Mouse (Mus musculus): ENCODE results near the gene Cldn14. TPM values are rescaled to one million over a fixed set of nuclear protein-coding genes. Genes with fewer than 3 reads are reported as not detected.

Gene Cldn14
- polyA plus RNA-seq, 2 experiments: 1.0 to 1.2 TPM

DNA sequence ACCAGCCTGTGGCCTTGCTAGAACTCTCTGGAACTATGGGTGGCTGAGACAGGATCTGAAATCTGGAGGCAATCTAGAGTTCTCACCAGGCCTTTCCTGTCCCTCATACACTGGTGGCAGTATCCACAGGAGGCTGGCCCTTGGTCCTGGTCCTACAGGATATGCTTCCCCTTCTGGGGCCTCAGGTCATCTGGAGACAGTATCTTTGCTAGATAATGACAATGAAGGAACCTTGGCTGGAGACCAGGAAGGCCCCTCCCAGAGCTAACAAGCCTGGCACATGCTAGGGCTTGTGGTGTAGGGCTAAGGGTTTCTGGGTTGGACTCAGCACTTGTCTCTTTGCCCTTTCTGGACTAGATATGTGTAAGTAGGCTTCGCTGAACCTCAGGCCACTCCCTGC lies 35.2 kb upstream of the Cldn14 start:
- Histone ChIP-seq H3K9ac (replicated peaks) (no peak overlapping the region), H3K4me2 (ENCODE audit: low read depth) (no peak overlapping the region), H3K4me3 (ENCODE audit: insufficient read depth in 1 of 2, low read depth in 2 of 2, low read length in 2 of 2) (no peak overlapping the region), H3K4me1 (replicated peaks; ENCODE audit: control insufficient read depth in 2 of 2, insufficient read depth in 2 of 2, low read length in 1 of 2) (no peaks in the 10 kb centered on the region), H3K27ac (no peak overlapping the region), H3K27me3 (ENCODE audit: control insufficient read depth, insufficient read depth, low read length) (peaks cover 2% of the 10 kb centered on the region), H3K36me3 (replicated peaks; ENCODE audit: control insufficient read depth, insufficient read depth, low read depth) (no peaks in the 10 kb centered on the region), H3K9me3 (ENCODE audit: control insufficient read depth, low read length) (no peaks in the 10 kb centered on the region)
- ATAC-seq (ENCODE audit: insufficient read depth): no peak
- 65% methylated on average over 1 of the region's 1 CpGs for WGBS (ENCODE audit: insufficient replicate concordance)
- DNase-seq (ENCODE audit: low read depth in 3 of 3, low spot score in 3 of 3): no peak
- TF ChIP-seq CTCF (IDR thresholded peaks at IDR 0.05; ENCODE audit: low read depth): no peak
- TF ChIP-seq EP300 (IDR thresholded peaks at IDR 0.05; ENCODE audit: low read depth): no peak

DNA sequence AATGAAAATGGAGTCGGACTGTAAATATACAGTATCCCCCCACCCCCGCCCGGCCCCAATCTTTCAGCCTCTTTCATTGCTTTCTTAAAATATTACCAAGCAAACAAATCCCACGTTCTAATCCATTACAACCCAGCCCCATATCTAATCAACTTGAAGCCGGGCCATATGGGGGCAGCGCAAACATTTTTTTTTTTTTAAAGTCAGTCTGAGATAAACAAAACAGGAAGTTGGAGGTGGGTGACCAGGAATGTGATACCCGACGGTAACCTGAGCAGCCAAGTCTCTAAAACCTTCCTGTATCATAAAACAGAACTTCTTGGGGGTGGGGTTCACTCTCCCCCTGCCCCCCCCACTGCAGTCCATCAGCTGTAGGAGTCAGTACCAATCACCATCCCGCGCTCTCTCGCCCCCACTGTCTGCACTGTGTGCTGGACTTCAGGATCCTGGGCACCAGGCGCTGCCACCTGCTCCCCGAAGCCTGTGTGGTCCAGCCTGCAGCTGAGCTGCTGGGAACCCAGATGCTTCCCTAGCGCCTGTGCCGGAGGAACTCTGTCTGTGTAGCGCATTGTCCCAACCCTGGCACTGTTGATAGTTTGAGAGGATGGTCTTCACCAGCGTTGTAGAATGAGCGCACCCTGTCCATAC lies 32.6 kb upstream of the Cldn14 start:
- Histone ChIP-seq H3K4me1 (replicated peaks; ENCODE audit: control insufficient read depth in 2 of 2, insufficient read depth in 2 of 2, low read length in 1 of 2) (no peaks in the 10 kb centered on the region), H3K9me3 (ENCODE audit: control insufficient read depth, low read length) (no peaks in the 10 kb centered on the region), H3K9ac (replicated peaks) (no peak overlapping the region), H3K4me3 (ENCODE audit: insufficient read depth in 1 of 2, low read depth in 2 of 2, low read length in 2 of 2) (no peak overlapping the region), H3K27me3 (ENCODE audit: control insufficient read depth, insufficient read depth, low read length) (peaks cover 2% of the 10 kb centered on the region), H3K36me3 (replicated peaks; ENCODE audit: control insufficient read depth, insufficient read depth, low read depth) (no peaks in the 10 kb centered on the region), H3K27ac (no peak overlapping the region), H3K4me2 (ENCODE audit: low read depth) (no peak overlapping the region)
- ATAC-seq (ENCODE audit: insufficient read depth): no peak
- TF ChIP-seq EP300 (IDR thresholded peaks at IDR 0.05; ENCODE audit: low read depth): no peak
- TF ChIP-seq CTCF (IDR thresholded peaks at IDR 0.05; ENCODE audit: low read depth): no peak
- DNase-seq (ENCODE audit: low read depth in 3 of 3, low spot score in 3 of 3): no peak
- WGBS (ENCODE audit: insufficient replicate concordance): 38% methylated on average over 18 of the region's 18 CpGs

DNA sequence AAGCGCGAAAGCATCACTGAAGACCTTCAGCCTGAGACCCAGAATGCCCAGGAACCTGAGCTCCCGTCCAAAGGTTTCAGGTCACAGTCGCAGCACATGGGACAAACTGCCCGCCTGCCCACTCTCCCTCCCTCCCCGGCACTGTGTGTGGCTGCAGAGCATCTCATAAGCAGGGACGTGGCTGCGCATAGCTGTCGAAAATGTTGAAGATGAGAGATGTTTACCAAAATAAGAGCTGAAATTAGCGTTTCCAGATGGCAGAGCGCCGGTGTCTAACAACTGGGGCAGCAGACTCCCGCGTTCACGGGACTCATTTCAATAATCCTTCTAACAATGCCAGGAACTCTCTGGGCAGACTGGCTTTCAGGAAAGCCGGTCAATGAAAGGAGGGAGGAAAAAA lies 31.8 kb upstream of the Cldn14 start:
- TF ChIP-seq CTCF (IDR thresholded peaks at IDR 0.05; ENCODE audit: low read depth) (no peak), EP300 (IDR thresholded peaks at IDR 0.05; ENCODE audit: low read depth) (no peak)
- no peak overlapping the region for H3K9ac ChIP-seq (replicated peaks)
- ATAC-seq (ENCODE audit: insufficient read depth): no peak

DNA sequence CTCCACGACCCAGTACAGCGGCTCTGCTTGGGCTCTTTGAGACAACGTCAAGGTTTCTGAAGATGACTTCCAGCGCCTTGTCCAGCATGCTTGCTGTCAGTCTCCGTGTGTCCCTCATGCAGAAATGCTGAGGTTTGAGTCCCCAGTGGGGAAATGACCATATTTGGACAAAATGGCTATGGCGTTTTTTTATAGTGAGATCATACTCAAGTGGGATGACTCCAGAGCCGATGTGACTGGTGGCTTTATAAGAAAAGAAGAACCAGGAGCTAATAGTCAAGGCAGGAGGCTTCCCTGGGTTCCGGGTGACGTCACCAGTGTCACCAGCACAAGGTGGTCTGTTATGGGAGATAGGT lies 30.3 kb upstream of the Cldn14 start:
- no peak overlapping the region for H3K4me3 ChIP-seq (ENCODE audit: insufficient read depth in 1 of 2, low read depth in 2 of 2, low read length in 2 of 2)
- H3K9ac ChIP-seq (replicated peaks): no peak overlapping the region
- ATAC-seq (ENCODE audit: insufficient read depth) (no peak), DNase-seq (ENCODE audit: low read depth in 3 of 3, low spot score in 3 of 3) (no peak)
- no peak for TF ChIP-seq EP300 (IDR thresholded peaks at IDR 0.05; ENCODE audit: low read depth)
- no peak for TF ChIP-seq CTCF (IDR thresholded peaks at IDR 0.05; ENCODE audit: low read depth)
- H3K9me3 ChIP-seq (ENCODE audit: control insufficient read depth, low read length): no peaks in the 10 kb centered on the region
- no peak overlapping the region for H3K4me2 ChIP-seq (ENCODE audit: low read depth)
- H3K36me3 ChIP-seq (replicated peaks; ENCODE audit: control insufficient read depth, insufficient read depth, low read depth): no peaks in the 10 kb centered on the region
- H3K27ac ChIP-seq: no peak overlapping the region
- no peaks in the 10 kb centered on the region for H3K4me1 ChIP-seq (replicated peaks; ENCODE audit: control insufficient read depth in 2 of 2, insufficient read depth in 2 of 2, low read length in 1 of 2)
- H3K27me3 ChIP-seq (ENCODE audit: control insufficient read depth, insufficient read depth, low read length): peaks cover 2% of the 10 kb centered on the region
- WGBS (ENCODE audit: insufficient replicate concordance): 74% methylated on average over 9 of the region's 9 CpGs

More for the DNA sequence above, 31.8 kb upstream of the Cldn14 start:
- Histone ChIP-seq H3K4me1 (replicated peaks; ENCODE audit: control insufficient read depth in 2 of 2, insufficient read depth in 2 of 2, low read length in 1 of 2) (no peaks in the 10 kb centered on the region), H3K27me3 (ENCODE audit: control insufficient read depth, insufficient read depth, low read length) (peaks cover 2% of the 10 kb centered on the region), H3K4me3 (ENCODE audit: insufficient read depth in 1 of 2, low read depth in 2 of 2, low read length in 2 of 2) (no peak overlapping the region), H3K4me2 (ENCODE audit: low read depth) (no peak overlapping the region), H3K9me3 (ENCODE audit: control insufficient read depth, low read length) (no peaks in the 10 kb centered on the region), H3K36me3 (replicated peaks; ENCODE audit: control insufficient read depth, insufficient read depth, low read depth) (no peaks in the 10 kb centered on the region), H3K27ac (no peak overlapping the region)
- 30% methylated on average over 16 of the region's 16 CpGs for WGBS (ENCODE audit: insufficient replicate concordance)
- DNase-seq (ENCODE audit: low read depth in 3 of 3, low spot score in 3 of 3): no peak

DNA sequence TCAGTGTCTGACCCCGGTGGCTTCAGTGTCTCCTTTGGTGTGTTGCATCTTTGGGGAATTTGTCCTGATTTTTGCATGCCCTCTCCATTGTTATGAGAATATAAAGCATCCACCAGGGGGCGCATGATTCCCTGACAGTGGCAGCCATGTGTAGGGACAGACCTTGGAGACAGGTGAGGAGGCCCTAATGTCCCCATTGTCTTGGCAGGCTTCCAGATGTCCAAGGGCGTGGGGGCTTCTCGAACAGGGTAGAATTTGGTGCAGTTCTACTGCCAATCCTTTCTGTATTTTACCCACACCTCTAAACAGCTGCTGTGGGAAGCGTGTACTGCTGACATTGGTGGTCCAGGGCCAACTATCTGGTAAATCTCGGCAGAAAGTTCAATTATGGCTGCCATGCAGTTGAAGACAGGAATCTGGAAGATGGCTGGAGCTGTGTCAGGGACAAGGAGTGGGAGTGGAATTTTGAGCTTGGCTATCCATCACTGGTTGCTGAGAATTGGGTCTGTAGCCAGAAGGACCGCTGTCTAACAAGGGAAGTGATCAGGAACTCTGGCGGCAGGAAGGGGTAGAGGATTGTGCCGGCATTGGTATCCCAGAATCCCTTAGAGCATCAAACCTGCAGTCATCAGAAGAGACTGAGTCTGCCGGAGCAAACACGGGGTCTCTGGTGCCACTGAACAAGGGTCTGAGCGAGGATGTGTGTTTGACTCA lies 29.8 kb upstream of the Cldn14 start:
- TF ChIP-seq CTCF (IDR thresholded peaks at IDR 0.05; ENCODE audit: low read depth) (peak; percentile 85), EP300 (IDR thresholded peaks at IDR 0.05; ENCODE audit: low read depth) (no peak)
- Histone ChIP-seq H3K9ac (replicated peaks) (no peak overlapping the region), H3K36me3 (replicated peaks; ENCODE audit: control insufficient read depth, insufficient read depth, low read depth) (no peaks in the 10 kb centered on the region), H3K4me2 (ENCODE audit: low read depth) (no peak overlapping the region), H3K27ac (no peak overlapping the region), H3K27me3 (ENCODE audit: control insufficient read depth, insufficient read depth, low read length) (peaks cover 2% of the 10 kb centered on the region), H3K4me1 (replicated peaks; ENCODE audit: control insufficient read depth in 2 of 2, insufficient read depth in 2 of 2, low read length in 1 of 2) (no peaks in the 10 kb centered on the region), H3K9me3 (ENCODE audit: control insufficient read depth, low read length) (no peaks in the 10 kb centered on the region), H3K4me3 (ENCODE audit: insufficient read depth in 1 of 2, low read depth in 2 of 2, low read length in 2 of 2) (no peak overlapping the region)
- 58% methylated on average over 12 of the region's 12 CpGs for WGBS (ENCODE audit: insufficient replicate concordance)
- DNase-seq (ENCODE audit: low read depth in 3 of 3, low spot score in 3 of 3) (peak; percentile 6 to 29 (median 7)), ATAC-seq (ENCODE audit: insufficient read depth) (no peak)

All from liver, embryonic 14.5 days (tissue).